Mouse (Mus musculus) embryonic fibroblast, embryonic 13.5 days (primary cell): ENCODE data around the gene Plce1. TPM values are rescaled to one million over a fixed set of nuclear protein-coding genes. Genes with fewer than 3 reads are reported as not detected.

Source experiments
- H3K27ac ChIP-seq: 2 replicates; pipeline ENCODE4 v1.5.1; 2012; ENCODE audit warnings: low read length, control low read depth, inconsistent platforms; ENCODE audit not compliant: insufficient read depth
- H3K4me1 ChIP-seq: 2 replicates; pipeline ENCODE4 v1.6.1; 2011; ENCODE audit warnings: low read length; ENCODE audit not compliant: control insufficient read depth, insufficient read depth
- H3K4me3 ChIP-seq: 2 replicates; pipeline ENCODE4 v1.5.1; 2011; ENCODE audit warnings: mild to moderate bottlenecking, control low read depth, low read length; ENCODE audit not compliant: insufficient read depth
- CTCF ChIP-seq: IDR thresholded peaks from 2 replicates; pipeline ENCODE4 v1.5.1; 2011; ENCODE audit warnings: mild to moderate bottlenecking, control low read depth, low read length, moderate library complexity, borderline replicate concordance; ENCODE audit not compliant: insufficient read depth
- POLR2A ChIP-seq: IDR thresholded peaks from 2 replicates; pipeline ENCODE4 v1.6.1; 2011; ENCODE audit warnings: low read depth, mild to moderate bottlenecking, control low read depth, low read length, moderate library complexity
- polyA plus RNA-seq: library from polyadenylated mRNA; stranded (reverse); fragments of >200 nt; gene quantifications from 2 replicates; pipeline ENCODE4 v1.2.4, GENCODE M21; 2011; ENCODE audit warnings: low read depth; ENCODE audit not compliant: missing spikeins, insufficient read length

Plce1 gene
- 6.0 and 10.8 TPM in 2 replicates for polyA plus RNA-seq

- 0 out of 2 replicates have a peak, but pooled peaks cover 5% of the 10 kb centered on the region for H3K4me1 ChIP-seq
- TF ChIP-seq CTCF = no peak
- TF ChIP-seq POLR2A = no peak
- no peak within 1 kb of the TSS for H3K27ac ChIP-seq
- peak within 1 kb of the TSS; percentile 60 for H3K4me3 ChIP-seq
These were observed at the start of gene Plce1 for GRCm38 (mm10) chr19:38480731-38481621. Gene Plce1 (plus strand): TSS chr19:38481109.

DNA sequence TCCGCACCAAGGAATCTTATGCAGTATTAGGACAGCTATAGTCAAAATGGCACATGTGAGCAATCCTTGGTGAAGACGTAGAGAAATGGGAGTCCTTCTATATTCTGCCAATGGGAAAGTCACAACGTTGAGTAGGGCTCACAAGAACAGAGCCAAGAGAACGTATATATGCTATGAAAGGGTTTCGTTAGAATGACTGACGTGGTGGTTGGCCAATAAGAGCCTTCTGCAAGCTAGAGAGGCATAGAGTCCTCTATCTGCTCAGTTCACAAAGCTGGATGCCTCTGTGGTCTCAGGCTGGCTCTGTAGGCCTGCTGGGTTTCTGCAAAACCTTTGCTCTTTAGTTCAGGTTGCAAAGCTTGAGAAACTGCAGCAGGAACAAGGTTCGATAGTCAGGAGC, 49.6 kb upstream of the Plce1 start:
- Histone ChIP-seq H3K27ac (no peak overlapping the region), H3K4me1 (no peaks in the 10 kb centered on the region), H3K4me3 (no peak overlapping the region)
- no peak for TF ChIP-seq CTCF
- TF ChIP-seq POLR2A = no peak

GRCm38 (mm10) chr19:38432021-38432420, 48.9 kb upstream of the Plce1 start:
- H3K4me3 ChIP-seq = no peak overlapping the region
- no peaks in the 10 kb centered on the region for H3K4me1 ChIP-seq
- H3K27ac ChIP-seq = no peak overlapping the region
- TF ChIP-seq POLR2A (no peak), CTCF (no peak)

DNA sequence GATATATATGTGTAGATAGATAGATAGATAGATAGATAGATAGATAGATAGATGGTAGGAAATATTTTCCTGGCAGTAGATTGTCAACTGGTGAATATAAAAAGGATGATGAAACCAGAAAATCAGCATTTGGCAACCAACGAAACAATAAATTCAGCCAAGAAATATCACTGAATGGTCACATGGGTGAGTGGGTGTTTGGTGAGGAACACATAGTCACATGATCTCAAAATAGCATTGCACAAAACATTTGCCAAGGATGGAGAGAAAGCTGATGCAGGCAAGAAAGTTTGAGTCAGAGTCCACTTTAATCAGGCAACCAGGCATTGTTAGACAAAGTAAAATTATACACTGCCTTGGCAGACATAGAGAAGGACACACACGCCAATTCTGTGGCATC, 47.5 kb upstream of the Plce1 start:
- TF ChIP-seq CTCF = no peak
- Histone ChIP-seq H3K27ac (no peak overlapping the region), H3K4me1 (no peaks in the 10 kb centered on the region), H3K4me3 (no peak overlapping the region)

DNA sequence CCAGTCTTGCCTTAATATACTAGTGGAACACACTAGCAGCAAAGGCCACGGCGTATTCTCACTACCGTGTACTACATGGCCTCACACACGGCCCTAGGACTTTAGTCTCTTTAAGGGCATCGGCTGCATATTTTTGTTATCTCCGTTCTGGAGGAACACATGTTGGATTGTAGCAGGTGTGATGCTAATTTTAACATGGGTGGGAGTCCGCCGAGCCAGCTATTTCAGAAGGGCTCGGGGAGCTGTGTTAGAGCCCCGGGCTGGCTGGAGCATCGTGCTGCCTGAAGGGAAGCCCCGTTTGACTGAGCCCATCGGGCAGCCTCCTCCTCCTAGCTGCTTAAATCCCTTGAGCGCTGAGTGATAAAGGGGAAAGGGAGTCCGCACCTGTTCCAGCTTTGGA, 45.7 kb upstream of the Plce1 start:
- TF ChIP-seq CTCF (no peak), POLR2A (no peak)

DNA sequence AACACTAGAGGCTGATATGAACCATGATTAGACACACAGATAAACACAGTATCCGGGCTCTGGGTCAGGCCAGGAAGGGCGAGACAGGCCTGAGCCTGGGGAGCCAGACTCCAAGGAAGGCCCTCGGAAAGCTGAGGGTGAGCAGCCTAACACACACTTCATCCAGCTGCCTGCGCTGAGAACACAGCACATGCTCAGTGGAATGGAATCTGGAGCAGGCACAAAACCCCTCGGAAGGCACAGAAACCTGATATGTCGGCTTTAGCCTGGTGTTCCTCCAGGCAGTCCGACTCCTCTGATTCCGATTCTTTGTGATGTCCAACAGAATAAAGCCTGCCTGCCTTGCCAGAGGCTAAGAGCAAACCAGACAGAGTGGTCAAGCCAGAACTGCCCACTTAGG, 39.0 kb upstream of the Plce1 start:
- no peaks in the 10 kb centered on the region for H3K4me1 ChIP-seq
- H3K4me3 ChIP-seq = no peak overlapping the region
- no peak overlapping the region for H3K27ac ChIP-seq
- no peak for TF ChIP-seq POLR2A
- no peak for TF ChIP-seq CTCF

More for the DNA sequence above, 45.7 kb upstream of the Plce1 start:
- Histone ChIP-seq H3K4me1 (no peaks in the 10 kb centered on the region), H3K4me3 (no peak overlapping the region), H3K27ac (no peak overlapping the region)

DNA sequence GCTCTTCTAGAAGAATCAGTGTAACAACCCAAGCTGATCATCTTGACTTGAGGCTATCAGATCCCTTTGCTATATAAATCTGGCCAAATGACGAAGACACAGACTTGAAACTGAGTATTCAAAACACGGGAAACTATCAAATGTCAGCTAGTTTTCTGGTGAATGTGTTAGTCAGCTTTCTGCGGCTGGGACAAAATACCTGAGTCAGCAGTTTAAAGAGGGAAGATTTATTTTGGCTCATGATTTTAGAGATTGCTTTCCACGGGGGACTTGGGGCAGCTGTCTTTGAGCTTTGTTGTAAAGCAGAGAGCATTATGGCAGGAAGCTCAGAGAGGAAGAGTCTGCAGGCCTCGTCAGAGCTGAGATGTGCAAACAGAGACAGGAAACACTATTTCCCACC, 35.2 kb upstream of the Plce1 start:
- no peak overlapping the region for H3K27ac ChIP-seq
- no peak for TF ChIP-seq POLR2A
- no peak for TF ChIP-seq CTCF
- no peak overlapping the region for H3K4me3 ChIP-seq
- H3K4me1 ChIP-seq = no peaks in the 10 kb centered on the region

- Histone ChIP-seq H3K27ac (no peak overlapping the region), H3K4me1 (no peaks in the 10 kb centered on the region), H3K4me3 (no peak overlapping the region)
- TF ChIP-seq CTCF (no peak), POLR2A (no peak)
These were observed 25.7 kb upstream of the Plce1 start for GRCm38 (mm10) chr19:38455228-38455627.

- Histone ChIP-seq H3K4me3 (no peak overlapping the region), H3K27ac (no peak overlapping the region), H3K4me1 (no peaks in the 10 kb centered on the region)
- TF ChIP-seq POLR2A (no peak), CTCF (no peak)
These were observed 21.9 kb upstream of the Plce1 start for GRCm38 (mm10) chr19:38458996-38459395.

GRCm38 (mm10) chr19:38460696-38461095, 20.2 kb upstream of the Plce1 start:
- no peaks in the 10 kb centered on the region for H3K4me1 ChIP-seq
- H3K27ac ChIP-seq = no peak overlapping the region
- TF ChIP-seq POLR2A = no peak
- no peak for TF ChIP-seq CTCF
- no peak overlapping the region for H3K4me3 ChIP-seq
